Mouse (Mus musculus) kidney, adult 2 months (tissue): ENCODE measurements around the gene Sspo. TPM values are rescaled to one million over a fixed set of nuclear protein-coding genes. Genes with fewer than 3 reads are reported as not detected.
"Not testable (repeated sequence)": the region's sequence is repeated elsewhere in the genome, so short reads cannot be mapped to it uniquely, and the experiment has no call there.

Experiments
- DNase-seq: peaks from one replicate; pipeline ENCODE4 v3.0.0; 2021
- H3K27ac ChIP-seq: fragments of 200-500 bp; 2 replicates; pipeline ENCODE4 v1.5.1; 2012; ENCODE audit warnings: low read depth, low read length, control low read depth, inconsistent platforms; ENCODE audit not compliant: insufficient read depth
- H3K27me3 ChIP-seq: fragments of 200-500 bp; replicated peaks from 2 replicates; pipeline ENCODE4 v1.6.1; 2012; ENCODE audit warnings: mild to moderate bottlenecking, moderate library complexity, low read length, inconsistent platforms; ENCODE audit not compliant: control insufficient read depth, insufficient read depth
- H3K36me3 ChIP-seq: fragments of 200-500 bp; 2 replicates; pipeline ENCODE4 v1.6.1; 2012; ENCODE audit warnings: mild to moderate bottlenecking, moderate library complexity, low read length, inconsistent platforms; ENCODE audit not compliant: control insufficient read depth, insufficient read depth
- H3K4me1 ChIP-seq: fragments of 200-500 bp; 2 replicates; pipeline ENCODE4 v1.6.1; 2011; ENCODE audit warnings: low read length; ENCODE audit not compliant: control insufficient read depth, insufficient read depth
- H3K4me3 ChIP-seq: fragments of 200-500 bp; 2 replicates; pipeline ENCODE4 v1.5.1; 2011; ENCODE audit warnings: mild to moderate bottlenecking, low read depth, low read length, control low read depth; ENCODE audit not compliant: insufficient read depth
- CTCF ChIP-seq: fragments of 200-500 bp; conservative IDR thresholded peaks from 2 replicates; pipeline ENCODE4 v1.5.1; 2011; ENCODE audit warnings: low read depth, mild to moderate bottlenecking, control low read depth, low read length, moderate library complexity, mixed read lengths; ENCODE audit not compliant: insufficient read depth, insufficient read length
- POLR2A ChIP-seq: fragments of 200-500 bp; IDR thresholded peaks from one replicate; pipeline ENCODE4 v1.6.1; 2011; ENCODE audit warnings: low read depth, low read length, control low read depth
- whole genome bisulfite sequencing: fragments of 180-500 bp; shearing (Covaris S2); methylation state at CpG from one replicate; pipeline ENCODE4 v1.1.7; 2018; 5-methylcytosine and 5-hydroxymethylcytosine counted together
- polyA plus RNA-seq: library from polyadenylated mRNA; depleted of rRNA; stranded (reverse); fragments of >200 nt; gene quantifications from 2 replicates; pipeline ENCODE4 v1.2.3, GENCODE M21; 2012

The Sspo gene
- polyA plus RNA-seq, 1 experiment: 1.5 TPM

- Histone ChIP-seq H3K4me1 (0 out of 2 replicates have a peak, but pooled peaks cover 6% of the 10 kb centered on the region), H3K27ac (no peak overlapping the region), H3K27me3 (no peaks in the 10 kb centered on the region), H3K4me3 (peak overlapping the region; percentile 66), H3K36me3 (no peaks in the 10 kb centered on the region)
- DNase-seq: peak; percentile 92
- no peak for TF ChIP-seq POLR2A
- peak; percentile 44 for TF ChIP-seq CTCF
- WGBS: under 1% methylated on average over 26 of the region's 26 CpGs
Observed at GRCm38 (mm10) chr6:48504241-48504854, 56.3 kb downstream of the Sspo start.

GRCm38 (mm10) chr6:48508087-48508486 is 60.1 kb downstream of the Sspo start:
- Histone ChIP-seq H3K36me3 (no peaks in the 10 kb centered on the region; the same call in 1 of the 2 replicates), H3K4me1 (0 out of 2 replicates have a peak, but pooled peaks cover 6% of the 10 kb centered on the region), H3K27me3 (no peaks in the 10 kb centered on the region), H3K27ac (no peak overlapping the region), H3K4me3 (no peak overlapping the region)
- DNase-seq: no peak
- WGBS: 64% methylated on average over 4 of the region's 4 CpGs
- TF ChIP-seq POLR2A (no peak), CTCF (no peak)

GRCm38 (mm10) chr6:48510426-48510825 is 62.4 kb downstream of the Sspo start:
- H3K4me1 ChIP-seq: no peaks in the 10 kb centered on the region
- H3K4me3 ChIP-seq: no peak overlapping the region
- H3K27me3 ChIP-seq: no peaks in the 10 kb centered on the region
- TF ChIP-seq CTCF: no peak
- no peak overlapping the region for H3K27ac ChIP-seq
- DNase-seq: no peak
- 88% methylated on average over 4 of the region's 4 CpGs for WGBS
- H3K36me3 ChIP-seq: no peaks in the 10 kb centered on the region; the same call in 1 of the 2 replicates

- Histone ChIP-seq H3K4me1 (no peaks in the 10 kb centered on the region), H3K4me3 (no peak overlapping the region), H3K27me3 (no peaks in the 10 kb centered on the region), H3K36me3 (no peaks in the 10 kb centered on the region; the same call in 1 of the 2 replicates), H3K27ac (no peak overlapping the region)
- TF ChIP-seq CTCF (no peak), POLR2A (no peak)
- WGBS: 88% methylated on average over 7 of the region's 7 CpGs
- DNase-seq: no peak
Observed at GRCm38 (mm10) chr6:48511861-48512260, 63.8 kb downstream of the Sspo start.

- H3K4me3 ChIP-seq, H3K4me1 ChIP-seq, H3K27me3 ChIP-seq, H3K27ac ChIP-seq, DNase-seq, H3K36me3 ChIP-seq: not testable (repeated sequence)
- WGBS: 94% methylated on average over 16 of the region's 16 CpGs
Observed at GRCm38 (mm10) chr6:48524882-48525281, 76.9 kb downstream of the Sspo start.

GRCm38 (mm10) chr6:48527901-48528300 is 79.9 kb downstream of the Sspo start:
- 94% methylated on average over 9 of the region's 9 CpGs for WGBS
- Histone ChIP-seq H3K27ac (no peak overlapping the region), H3K4me3 (no peak overlapping the region), H3K27me3 (no peaks in the 10 kb centered on the region), H3K4me1 (no peaks in the 10 kb centered on the region), H3K36me3 (no peaks in the 10 kb centered on the region)
- DNase-seq: no peak
- TF ChIP-seq CTCF: no peak
- no peak for TF ChIP-seq POLR2A

- TF ChIP-seq POLR2A (no peak), CTCF (no peak)
- 78% methylated on average over 14 of the region's 14 CpGs for WGBS
Observed at GRCm38 (mm10) chr6:48529261-48529660, 81.2 kb downstream of the Sspo start.

More at GRCm38 (mm10) chr6:48529261-48529660, 81.2 kb downstream of the Sspo start:
- H3K27me3 ChIP-seq: no peaks in the 10 kb centered on the region
- H3K4me3 ChIP-seq: no peak overlapping the region
- no peak overlapping the region for H3K27ac ChIP-seq
- DNase-seq: no peak
- H3K36me3 ChIP-seq: no peaks in the 10 kb centered on the region
- H3K4me1 ChIP-seq: no peaks in the 10 kb centered on the region
